Mouse (Mus musculus) myocyte (in vitro differentiated cells): Measurements from ENCODE around the gene Ube3b.

ENCODE experiments used
- CEBPB ChIP-seq: IDR thresholded peaks from 2 replicates; pipeline ENCODE4 v1.6.1; 2011; ENCODE audit warnings: mild to moderate bottlenecking, moderate library complexity; ENCODE audit not compliant: poor library complexity, insufficient read depth, severe bottlenecking
- E2F4 ChIP-seq: IDR thresholded peaks from one replicate; pipeline ENCODE4 v1.6.1; 2011; ENCODE audit warnings: mild to moderate bottlenecking, control low read depth, moderate library complexity; ENCODE audit not compliant: insufficient read depth
- MAX ChIP-seq: IDR thresholded peaks from one replicate; pipeline ENCODE4 v1.6.1; 2011; ENCODE audit warnings: low read depth, mild to moderate bottlenecking, control low read depth
- MYOG ChIP-seq, 3 experiments: IDR thresholded peaks; one replicate each; pipeline ENCODE4 v1.6.1; 2011; ENCODE audit warnings: control low read depth in 2 of 3, low read depth in 2 of 3, mild to moderate bottlenecking in 2 of 3; ENCODE audit not compliant: insufficient read length in 2 of 3, control insufficient read depth in 1 of 3, insufficient read depth in 1 of 3
- POLR2A ChIP-seq: IDR thresholded peaks from one replicate; pipeline ENCODE4 v1.6.1; 2011; ENCODE audit warnings: low read depth, mild to moderate bottlenecking, control low read depth, moderate library complexity; ENCODE audit not compliant: insufficient read length
- POLR2AphosphoS2 ChIP-seq: IDR thresholded peaks from one replicate; pipeline ENCODE4 v1.6.1; 2011; ENCODE audit warnings: low read depth, control low read depth; ENCODE audit not compliant: insufficient read length
- TCF12 ChIP-seq: IDR thresholded peaks from one replicate; pipeline ENCODE4 v1.6.1; 2011; ENCODE audit warnings: mild to moderate bottlenecking, control low read depth; ENCODE audit not compliant: poor library complexity, insufficient read depth, severe bottlenecking
- USF1 ChIP-seq: IDR thresholded peaks from one replicate; pipeline ENCODE4 v1.6.1; 2011; ENCODE audit warnings: low read depth, mild to moderate bottlenecking, control low read depth, moderate library complexity

- no peak for TF ChIP-seq E2F4
- no peak for TF ChIP-seq TCF12
- TF ChIP-seq USF1, result no peak
- no peak for TF ChIP-seq POLR2A
- no peak for TF ChIP-seq CEBPB
- TF ChIP-seq POLR2AphosphoS2, result no peak
- TF ChIP-seq MYOG (IDR thresholded peaks at IDR 0.05; ENCODE audit: control insufficient read depth in 1 of 3, insufficient read depth in 1 of 3, insufficient read length in 2 of 3, low read depth in 2 of 3), result no peak
- no peak for TF ChIP-seq MAX
Measured at GRCm38 (mm10) chr5:114368121-114368520, 12.3 kb upstream of the Ube3b start.
